Mouse (Mus musculus): ENCODE results near the gene Igfbp7.
A peak's percentile ranks its signal among the peaks of the same experiment; 100 is the strongest.

Igfbp7 gene

DNA sequence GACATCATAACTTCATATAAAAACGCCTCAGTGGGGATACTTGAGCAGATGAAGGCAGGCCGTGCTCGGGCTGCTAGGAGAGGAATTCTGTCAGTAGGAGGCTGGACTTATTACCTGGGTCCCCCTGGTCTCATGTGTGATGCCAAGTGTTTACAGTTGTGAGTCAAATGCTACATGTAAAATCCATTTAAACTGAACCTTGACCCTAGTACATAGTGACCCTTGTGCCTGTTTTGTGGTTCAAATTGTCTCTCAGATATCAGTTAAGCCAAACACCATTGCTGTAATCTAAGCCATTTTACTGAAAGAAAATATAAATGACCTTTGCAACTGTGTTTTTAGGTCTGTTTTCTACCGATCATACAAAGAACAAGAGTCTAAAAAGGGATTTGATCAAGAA lies 67.8 kb downstream of the Igfbp7 start:
- no peak for DNase-seq

GRCm38 (mm10) chr5:77330154-77330553 lies 77.7 kb downstream of the Igfbp7 start:
- DNase-seq = no peak

- DNase-seq = no peak
Measured at GRCm38 (mm10) chr5:77324936-77325335, 82.9 kb downstream of the Igfbp7 start.

- DNase-seq = no peak
Measured at GRCm38 (mm10) chr5:77314986-77315385, 92.9 kb downstream of the Igfbp7 start.

DNA sequence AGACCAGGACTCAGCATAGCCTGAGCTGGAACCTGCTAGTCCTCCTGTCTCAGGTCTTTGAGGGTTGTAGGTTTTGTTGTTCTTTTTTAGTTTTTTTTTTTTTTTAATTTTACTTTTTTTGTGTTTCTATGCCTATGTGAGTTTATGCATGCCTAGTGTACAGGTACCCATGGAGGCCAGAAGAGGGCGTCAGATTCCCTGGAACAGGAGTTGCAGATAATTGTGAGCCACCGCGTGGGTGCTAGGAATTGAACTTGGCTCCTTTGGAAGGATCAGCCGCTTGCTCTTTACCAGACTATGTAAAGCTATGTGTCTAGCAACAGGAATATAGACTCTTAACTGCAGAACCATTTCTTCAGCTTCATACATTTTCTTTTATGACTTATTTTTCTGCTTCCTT lies 93.6 kb downstream of the Igfbp7 start:
- DNase-seq = no peak

DNA sequence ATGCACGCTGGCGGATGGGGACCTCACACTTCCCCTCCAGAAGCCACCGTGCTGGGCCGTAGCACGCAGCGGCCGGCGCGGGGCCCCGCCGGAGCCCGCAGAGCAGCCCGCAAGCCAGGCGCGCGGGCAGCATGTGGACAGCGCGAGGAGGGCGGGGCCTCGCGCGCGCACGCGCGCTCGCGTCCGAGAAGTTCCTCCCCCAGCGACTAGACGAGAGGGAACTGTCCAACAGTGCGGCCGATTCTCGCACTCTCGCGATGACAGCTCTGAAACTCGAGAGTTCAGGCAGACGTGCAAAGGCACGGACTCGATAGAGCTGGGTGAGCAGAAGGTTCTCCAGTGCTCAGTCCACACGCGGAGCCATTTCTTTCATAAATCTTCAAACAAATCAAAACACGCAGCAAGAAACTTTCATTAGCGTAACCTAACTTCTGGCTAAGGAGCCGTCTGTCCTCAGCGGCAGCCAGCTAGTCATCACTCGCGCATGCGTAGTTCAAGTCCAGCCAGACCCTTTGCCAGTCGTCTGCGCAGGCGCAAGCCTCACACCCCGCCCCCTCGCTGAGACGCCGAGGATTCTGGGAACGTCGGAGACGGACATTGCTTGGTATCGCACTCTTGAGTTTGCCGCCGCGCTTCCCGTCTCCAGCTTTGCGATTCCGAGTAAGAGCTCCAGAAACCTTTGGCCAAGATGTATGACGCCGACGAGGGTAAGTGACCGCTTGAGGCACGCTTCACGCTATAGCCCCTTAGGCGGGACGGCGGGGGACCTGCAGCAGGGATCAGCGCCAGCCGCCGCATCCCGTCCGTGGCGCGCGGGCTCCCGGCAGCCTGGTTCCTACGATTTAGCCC lies 97.7 kb downstream of the Igfbp7 start, which contains the start of the genes Noa1 and Polr2b:
Noa1 (minus strand) TSS at position 161 of the 849 bp plus-strand sequence.
Polr2b (plus strand) TSS at position 224 of the 849 bp plus-strand sequence.
- peak; percentile 99 for DNase-seq

DNA sequence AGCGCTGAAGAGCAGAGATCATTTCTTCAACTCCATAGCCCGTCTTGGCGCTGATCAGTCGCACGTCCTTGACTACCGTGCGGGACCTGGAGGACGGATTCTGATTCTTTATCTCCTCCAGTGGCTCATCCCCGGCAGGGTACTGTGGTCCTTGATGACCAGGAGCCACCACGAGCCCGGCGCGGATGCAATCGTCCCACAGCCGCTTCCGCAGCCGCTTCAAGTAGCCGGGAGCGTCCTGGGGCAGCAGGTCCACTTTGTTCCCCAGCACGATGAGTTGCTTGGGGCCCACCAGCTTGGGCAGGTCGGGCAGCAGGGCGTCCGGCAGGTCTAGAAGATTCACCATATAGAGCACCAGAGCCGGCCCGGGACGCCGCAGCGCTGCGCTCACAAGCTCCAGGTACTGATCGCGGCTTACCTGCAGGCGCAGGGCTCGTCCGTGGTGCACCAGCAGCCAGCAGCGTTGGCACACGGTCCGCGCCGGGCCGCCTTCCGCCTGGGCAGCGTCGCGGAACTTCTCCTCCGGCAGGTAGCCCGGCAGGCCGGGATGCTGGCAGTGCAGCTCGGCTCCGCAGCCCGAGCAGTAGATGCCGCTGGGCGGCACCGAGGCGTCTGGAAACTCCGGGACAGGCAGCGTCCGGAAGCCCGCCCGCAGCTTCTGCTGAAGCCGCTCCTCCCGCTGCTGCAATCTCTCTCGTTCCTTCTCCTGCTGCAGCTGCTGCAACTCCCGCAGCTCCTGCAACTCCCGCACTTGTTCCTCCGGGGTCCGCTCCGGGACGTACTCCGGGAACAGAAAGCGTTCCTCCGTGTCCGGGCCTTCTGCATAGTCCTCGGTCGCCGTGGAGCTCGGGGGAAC lies 98.6 kb downstream of the Igfbp7 start:
- peak; percentile 24 for DNase-seq

DNA sequence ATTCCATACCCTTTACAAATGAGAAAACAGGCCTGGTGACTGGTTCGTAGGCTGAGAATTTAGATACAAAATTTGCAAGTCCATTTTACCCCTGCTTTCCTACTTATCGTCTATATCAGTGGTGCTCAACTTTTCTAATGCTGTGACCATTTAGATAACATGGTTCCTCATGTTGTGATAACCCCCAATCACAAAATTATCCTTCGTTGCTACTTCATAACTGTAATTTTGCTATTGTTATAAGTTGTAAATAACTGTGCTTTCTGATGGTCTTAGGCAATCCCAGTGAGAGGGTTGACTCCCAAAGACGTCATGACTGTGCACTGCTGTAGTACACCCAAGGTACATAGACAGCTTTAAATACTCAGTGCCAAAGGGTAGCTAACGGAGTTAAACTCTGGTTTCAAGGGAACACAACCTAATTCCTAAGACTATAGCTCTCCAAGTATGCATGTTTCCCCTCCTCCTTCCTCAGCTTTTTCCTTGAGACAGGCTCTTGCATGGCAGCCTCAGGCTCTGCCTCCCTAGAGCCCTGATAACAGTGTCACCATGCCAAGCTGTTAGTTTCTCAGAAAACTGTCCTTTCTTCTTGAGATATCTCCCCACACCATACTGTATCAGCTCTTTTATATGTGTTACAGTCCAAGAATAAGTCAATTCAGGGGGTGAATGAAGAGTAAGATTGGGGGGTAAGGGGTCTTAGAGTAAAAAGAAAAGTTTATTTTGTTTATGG lies 99.9 kb downstream of the Igfbp7 start:
- DNase-seq = no peak

DNA sequence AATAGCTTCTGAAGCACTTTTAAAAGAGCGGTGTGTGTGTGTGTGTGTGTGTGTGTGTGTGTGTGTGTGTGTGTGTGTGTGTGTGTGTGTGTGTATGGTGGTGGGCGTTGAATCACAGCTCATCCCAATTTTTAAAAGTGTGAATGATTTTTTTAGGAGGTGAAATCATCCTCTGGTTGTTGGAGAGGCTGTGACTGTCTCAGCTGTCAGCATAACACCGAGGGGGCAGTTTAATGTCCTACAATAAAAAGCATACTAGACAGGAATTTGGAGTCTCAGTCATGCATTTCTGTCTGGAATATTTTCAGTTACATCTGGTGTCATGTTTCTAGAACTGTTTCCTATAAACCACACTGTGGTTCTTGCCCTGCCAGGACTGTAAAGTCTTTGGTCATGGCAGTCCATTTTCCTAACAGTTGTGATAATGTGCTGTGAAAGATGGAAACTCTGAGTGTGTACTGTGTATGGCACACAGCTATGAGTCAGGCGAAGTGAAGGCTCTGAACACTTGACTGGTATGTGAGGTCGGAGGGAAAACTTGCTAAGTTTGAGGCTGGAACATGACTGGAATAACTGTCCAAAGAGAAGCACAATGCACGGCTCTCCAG lies 106.4 kb downstream of the Igfbp7 start:
- DNase-seq = peak; percentile 7

DNA sequence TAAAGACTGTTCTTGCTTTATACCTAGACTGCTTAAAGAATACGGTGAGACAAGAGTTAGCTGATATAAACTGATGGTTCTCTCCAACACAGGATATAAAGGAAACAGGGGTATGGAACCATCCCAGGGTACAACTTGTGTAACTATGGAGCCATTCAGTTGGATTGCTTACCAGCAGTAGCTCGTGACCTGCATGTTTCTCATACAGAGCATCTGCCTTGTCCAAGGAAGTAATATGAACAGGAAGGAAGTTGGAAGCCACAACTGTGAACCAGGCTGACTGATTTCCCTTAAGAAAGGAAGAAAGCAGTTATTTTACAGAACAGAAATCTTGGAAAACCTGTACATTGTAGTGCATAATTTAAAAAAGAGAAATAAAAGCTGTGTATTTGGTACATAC lies 108.4 kb downstream of the Igfbp7 start:
- DNase-seq = no peak

All from lung, postnatal 14 days (tissue).